Mouse (Mus musculus) megakaryocyte progenitor cell, adult 5-6 weeks (primary cell): ENCODE data around the gene Ick. TPM values are rescaled to one million over a fixed set of nuclear protein-coding genes. Genes with fewer than 3 reads are reported as not detected.
A peak's percentile ranks its signal among the peaks of the same experiment; 100 is the strongest.
"Not testable (repeated sequence)": the region's sequence is repeated elsewhere in the genome, so short reads cannot be mapped to it uniquely, and the experiment has no call there.

Source experiments
- ATAC-seq: replicated peaks from 2 replicates; pipeline ENCODE4 v1.8.0; 2016; ENCODE audit warnings: mild to moderate bottlenecking, moderate TSS enrichment, inconsistent platforms; ENCODE audit not compliant: poor library complexity
- total RNA-seq, 2 experiments: library from RNA; stranded (forward) in 1 of 2; stranded (reverse) in 1 of 2; fragments of 157-497, 149-512 nt in 1 of 2; fragments of 200-1000 nt in 1 of 2; gene quantifications; 2 replicates each; pipeline versions ENCODE4 v1.2.3 to v1.2.4; 2015 to 2017

Ick gene
- 11.0 and 12.4 TPM in 2 replicates for total RNA-seq (2015)
- total RNA-seq (2017): 5.1 and 15.3 TPM in 2 replicates

DNA sequence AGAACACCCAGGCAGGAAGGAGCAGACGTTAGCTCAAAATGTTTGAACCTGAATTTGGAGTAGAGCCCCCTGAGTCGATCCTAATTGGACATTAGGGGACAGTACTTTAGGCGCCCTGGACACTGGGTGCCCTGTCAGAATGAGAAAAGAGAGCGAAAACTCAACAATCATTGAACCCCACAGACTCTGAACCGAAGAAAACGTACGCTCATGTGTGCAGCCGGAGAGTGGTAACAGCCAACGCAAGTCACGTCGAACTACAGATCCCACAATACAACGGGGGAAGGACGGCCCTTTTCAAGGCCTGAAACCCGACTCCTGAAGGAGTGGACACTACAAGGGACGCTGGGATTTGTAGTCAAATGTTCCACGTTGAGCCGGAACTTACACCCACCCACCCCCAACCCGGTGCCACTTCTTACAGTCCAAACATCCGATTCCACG, at the start of gene Ick, which contains the start of gene Fbxo9:
TSS of gene Ick (plus strand) at position 397 of the 444 bp plus-strand sequence.
TSS of gene Fbxo9 (minus strand) at position 270 of the 444 bp plus-strand sequence.
- ATAC-seq: peak; percentile 65

GRCm38 (mm10) chr9:78059525-78060120, 49.4 kb upstream of the Ick start:
- ATAC-seq: peak; percentile 91

DNA sequence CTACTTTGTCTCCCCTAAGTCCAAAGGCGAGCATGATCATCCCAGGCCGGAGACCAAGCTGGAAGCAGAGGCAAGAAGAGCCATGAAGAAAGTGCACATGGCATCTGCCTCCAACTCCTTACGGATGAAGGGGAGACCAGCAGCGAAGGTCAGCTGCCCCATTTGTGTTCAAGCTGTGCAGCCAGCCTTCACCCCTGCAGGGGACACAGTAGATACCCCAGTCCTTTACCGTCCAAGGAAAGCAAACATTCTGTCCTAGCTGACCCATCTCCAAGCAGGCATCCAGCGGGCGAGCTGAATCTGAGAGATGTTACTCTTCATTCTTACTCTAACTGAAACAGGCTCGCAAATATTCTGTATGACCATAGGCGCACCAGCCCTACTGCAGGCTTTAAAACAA, 46.6 kb upstream of the Ick start:
- no peak for ATAC-seq

- ATAC-seq: no peak
Measured at GRCm38 (mm10) chr9:78064121-78064520, 44.9 kb upstream of the Ick start.

DNA sequence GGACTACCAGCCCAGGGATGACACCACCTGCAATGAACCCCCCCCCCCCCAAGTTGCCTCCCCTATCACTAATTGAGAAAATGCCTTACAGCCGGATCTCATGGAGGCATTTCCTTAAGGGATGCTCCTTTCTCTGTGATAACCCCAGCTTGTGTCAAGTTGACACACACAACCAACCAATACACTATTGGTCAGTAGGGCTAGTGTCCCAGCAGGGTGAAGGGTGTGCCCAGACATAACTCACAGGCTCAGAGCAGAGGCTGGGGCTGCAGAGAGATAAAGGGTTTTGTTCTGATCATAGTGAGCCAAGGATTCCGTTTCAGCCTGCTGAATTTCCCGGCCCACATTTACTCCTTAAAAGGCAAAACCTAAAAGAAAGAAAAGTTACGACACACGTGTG, 38.5 kb upstream of the Ick start:
- ATAC-seq: no peak

DNA sequence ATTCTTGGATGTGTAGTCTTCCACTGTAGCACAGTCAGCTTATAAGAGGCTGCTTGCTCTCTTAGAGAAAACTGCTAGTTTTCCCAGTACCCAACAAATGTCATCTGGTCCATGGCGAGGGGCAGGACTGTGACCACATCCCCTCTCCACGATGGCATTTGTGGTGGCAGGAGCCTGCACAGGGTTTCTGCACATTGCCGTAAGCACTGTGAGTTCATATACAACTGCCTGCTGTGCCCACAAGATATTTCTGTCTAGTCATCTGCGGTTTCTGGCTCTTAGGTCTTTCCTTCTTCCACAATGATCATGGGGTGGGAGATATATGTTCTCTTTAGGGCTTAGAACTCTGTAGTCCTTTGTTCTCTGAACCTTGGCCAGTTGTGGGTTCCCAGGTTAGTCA, 37.4 kb upstream of the Ick start:
- peak; percentile 96 for ATAC-seq

GRCm38 (mm10) chr9:78073291-78073690, 35.7 kb upstream of the Ick start:
- not testable (repeated sequence) for ATAC-seq

GRCm38 (mm10) chr9:78073713-78074340, 35.2 kb upstream of the Ick start:
- ATAC-seq: no peak; the same call in 1 of the 2 replicates

DNA sequence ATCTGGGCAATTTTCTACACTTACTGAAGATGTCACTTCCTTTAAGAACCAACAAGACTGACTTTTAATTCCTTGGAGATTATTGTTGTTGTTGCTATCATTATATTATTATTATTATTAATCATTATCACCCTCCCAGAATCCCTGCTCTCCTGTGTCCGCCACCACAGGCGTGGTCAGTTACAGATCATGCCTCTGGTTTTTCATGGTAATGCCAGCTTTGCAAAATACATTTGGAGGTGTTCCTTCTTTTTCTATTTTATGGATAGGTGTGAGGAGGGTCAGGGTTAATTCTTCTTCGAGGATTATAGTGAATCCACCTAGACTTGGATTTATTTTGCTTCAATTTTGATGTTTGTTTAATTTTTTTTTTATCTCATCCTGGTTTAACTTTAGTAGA, 33.7 kb upstream of the Ick start:
- ATAC-seq: no peak

- ATAC-seq: peak; percentile 62
Measured at GRCm38 (mm10) chr9:78078240-78078639, 30.8 kb upstream of the Ick start.

DNA sequence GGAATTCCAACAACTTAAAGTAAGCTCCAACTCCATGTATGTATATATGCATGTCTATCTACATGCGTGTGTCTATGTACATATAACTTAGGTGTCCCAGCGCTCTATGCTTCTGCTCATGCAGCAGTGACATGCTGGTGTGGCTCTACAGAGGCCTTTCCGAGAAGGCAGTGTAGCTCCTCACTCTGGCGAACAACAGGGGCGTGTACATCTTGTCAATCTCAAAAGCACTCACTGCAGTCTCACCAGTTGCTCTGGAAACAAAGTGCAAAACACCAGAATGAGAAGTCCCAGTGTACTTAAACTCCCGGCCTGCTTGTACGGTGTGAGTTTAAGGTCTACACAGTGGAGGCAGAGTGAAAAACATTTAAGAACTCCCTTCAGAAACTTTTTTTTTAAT, 27.2 kb upstream of the Ick start:
- ATAC-seq: no peak

DNA sequence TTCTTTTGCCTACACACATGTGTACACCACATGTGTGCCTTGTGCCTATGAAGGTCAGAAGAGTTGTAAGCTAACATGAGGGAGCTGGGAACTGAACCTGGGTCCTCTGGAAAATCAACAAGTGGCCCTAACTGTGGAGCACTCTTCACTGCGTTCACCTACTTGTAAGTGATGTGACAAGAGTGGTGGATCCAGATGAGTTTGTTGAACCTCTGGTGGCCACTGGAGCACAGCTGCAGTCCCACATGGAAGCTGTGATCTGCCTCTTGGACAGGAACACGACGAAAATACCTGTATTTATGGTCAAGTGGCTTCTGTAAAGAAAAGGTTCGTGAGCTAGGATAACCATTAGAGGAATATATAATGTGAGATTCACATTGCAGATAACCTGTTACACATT, 24.7 kb upstream of the Ick start:
- ATAC-seq: no peak

GRCm38 (mm10) chr9:78085722-78086287, 23.2 kb upstream of the Ick start:
- ATAC-seq: peak; percentile 88

DNA sequence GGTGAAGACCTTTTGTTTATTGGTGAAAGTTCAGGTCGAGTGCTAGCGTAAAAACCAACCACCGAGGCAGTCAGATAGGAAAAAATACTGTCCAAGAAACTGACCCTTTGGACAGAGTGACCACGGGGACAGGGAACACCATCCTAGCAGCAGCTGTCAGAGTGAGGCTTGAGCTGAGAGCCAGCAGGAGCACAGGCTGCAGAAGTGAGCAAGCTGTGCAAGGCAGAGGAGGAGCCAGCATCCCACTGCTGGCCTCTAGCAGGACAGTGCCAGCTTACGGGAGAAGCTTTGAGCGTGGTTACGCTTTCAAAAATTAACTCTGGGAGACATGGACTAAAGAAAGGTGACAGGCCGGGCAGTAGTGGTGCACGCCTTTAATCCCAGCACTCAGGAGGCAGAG, 21.2 kb upstream of the Ick start:
- ATAC-seq: no peak

DNA sequence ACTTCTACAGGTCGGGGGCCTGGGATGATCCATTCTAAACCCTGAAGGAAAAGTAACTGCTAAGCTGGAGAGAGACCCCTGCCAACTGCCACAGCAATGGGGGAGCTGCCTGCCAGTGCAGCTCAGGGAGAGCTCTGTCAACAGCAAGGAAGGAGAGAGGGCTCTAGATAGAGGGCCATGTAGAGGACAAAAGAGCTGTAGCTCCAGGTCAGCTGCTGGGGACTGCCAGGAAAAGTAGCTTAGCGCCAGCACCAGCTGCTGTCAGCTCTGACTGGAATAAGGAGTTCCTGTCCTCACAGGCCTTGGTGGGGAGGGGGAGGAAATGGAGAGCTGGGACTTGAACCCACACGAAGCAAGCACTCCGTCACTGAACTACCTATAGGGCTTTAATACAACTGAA, 20.5 kb upstream of the Ick start:
- no peak for ATAC-seq

DNA sequence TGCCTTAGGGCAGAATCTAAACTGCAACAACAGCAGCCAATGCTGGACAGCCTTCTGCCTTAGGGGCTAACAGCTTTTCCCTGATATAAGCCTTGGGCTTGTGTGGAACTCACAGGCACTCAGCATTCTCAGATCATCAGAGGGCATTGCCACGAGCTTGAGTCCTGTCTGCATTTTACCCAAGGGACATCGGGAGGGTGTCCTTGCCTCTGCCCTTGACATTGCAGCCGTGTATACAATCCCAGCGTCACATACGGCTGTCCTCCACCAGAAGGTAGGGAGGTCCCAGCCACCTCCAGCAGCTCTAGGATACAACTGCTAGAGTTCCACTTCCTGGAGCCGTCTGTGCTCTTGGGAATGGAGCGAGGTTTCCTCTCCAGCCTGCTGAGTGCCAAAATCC, 20.0 kb upstream of the Ick start:
- no peak for ATAC-seq

DNA sequence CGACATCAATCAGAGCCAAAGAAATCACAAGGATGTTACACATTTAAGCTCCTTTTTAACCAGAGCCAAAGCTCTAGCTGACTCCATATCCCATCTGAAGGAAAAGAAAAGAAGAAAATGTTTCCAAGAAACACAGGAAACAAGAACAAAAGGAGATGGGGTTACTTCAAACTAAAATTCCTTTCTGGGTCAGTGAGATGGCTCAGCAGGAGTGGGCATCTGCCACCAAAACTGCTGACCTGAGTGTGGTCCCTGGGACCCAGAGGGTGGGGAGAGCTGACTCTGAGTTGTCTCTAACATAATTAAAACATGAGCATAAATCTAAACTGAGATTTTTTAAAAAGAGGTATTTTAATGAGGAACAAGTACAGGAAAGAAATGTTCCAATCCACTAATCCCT, 19.1 kb upstream of the Ick start:
- no peak for ATAC-seq

DNA sequence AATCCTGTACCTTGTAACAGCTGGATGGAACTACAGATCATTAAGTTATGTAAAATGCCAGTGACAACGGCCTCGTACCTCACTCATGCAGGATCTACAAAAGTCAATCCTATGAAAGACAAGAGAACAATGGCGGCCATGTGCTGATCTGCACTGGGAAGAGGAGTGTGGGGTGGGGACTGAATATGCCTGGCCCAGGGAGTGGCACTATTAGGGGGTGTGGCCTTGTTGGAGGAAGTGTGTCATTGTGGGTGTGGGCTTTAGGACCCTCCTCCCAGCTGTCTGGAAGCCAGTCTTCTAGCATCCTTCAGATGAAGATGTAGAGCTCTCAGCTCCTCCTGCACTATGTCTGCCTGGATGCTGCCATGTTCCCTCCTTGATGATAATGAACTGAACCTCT, 18.4 kb upstream of the Ick start:
- no peak for ATAC-seq

- no peak for ATAC-seq
Measured at GRCm38 (mm10) chr9:78095686-78096085, 13.3 kb upstream of the Ick start.

DNA sequence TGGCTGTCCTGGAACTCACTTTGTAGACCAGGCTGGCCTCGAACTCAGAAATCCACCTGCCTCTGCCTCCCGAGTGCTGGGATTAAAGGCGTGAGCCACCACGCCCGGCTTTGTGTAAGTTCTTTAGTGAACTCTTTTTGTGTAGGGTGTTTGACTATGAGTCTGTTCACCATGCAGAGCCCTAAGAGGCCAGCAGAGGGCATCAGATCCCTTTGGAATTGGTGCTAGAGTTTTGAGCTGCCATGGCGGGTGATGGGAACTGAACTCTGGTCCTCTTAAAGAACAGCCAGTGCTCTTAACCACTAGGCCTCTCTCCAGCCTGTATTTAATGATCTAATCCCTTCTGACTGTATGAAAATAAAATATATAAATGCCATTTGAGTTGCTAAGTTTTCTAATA, 12.6 kb upstream of the Ick start:
- 0 out of 2 replicates have a peak, but pooled peaks have one; percentile 44 for ATAC-seq

GRCm38 (mm10) chr9:78100956-78101355, 8.0 kb upstream of the Ick start:
- ATAC-seq: peak; percentile 71

GRCm38 (mm10) chr9:78101431-78101830, 7.6 kb upstream of the Ick start:
- no peak for ATAC-seq
